ENCODE assay signal across 12 mouse cellular contexts in genomic region chrX:12003539-12003938, GRCm38 (mm10).
DNase-seq lines count a peak whose midpoint lies in the region; ATAC-seq and TF ChIP-seq lines count a peak whose summit lies in the region.
"Had no signal": no experiment of that assay in that cellular context is flagged by ENCODE, and none has a peak within 500 bp of the region (broad histone marks: within the 10 kb centered on the region; RNA-seq: fewer than 3 reads in every experiment).

No protein-coding gene starts in this region.

- WGBS in heart, embryonic 16.5 days = 5% methylated on average over 1 of the region's 1 CpGs
- 10% methylated on average over 1 of the region's 1 CpGs for WGBS in embryonic facial prominence, embryonic 15.5 days
- 7% methylated on average over 1 of the region's 1 CpGs for WGBS in liver, embryonic 14.5 days (ENCODE audit: insufficient replicate concordance)

- no peaks in the 10 kb centered on the region for H3K9me3 ChIP-seq in heart, embryonic 16.5 days (replicated peaks; ENCODE audit: control insufficient read depth, low read length)
- H3K9me3 ChIP-seq in embryonic facial prominence, embryonic 15.5 days (replicated peaks) = no peaks in the 10 kb centered on the region
- H3K9me3 ChIP-seq in liver, embryonic 14.5 days (ENCODE audit: control insufficient read depth, low read length) = no peaks in the 10 kb centered on the region

- peak; percentile 84 for TF ChIP-seq EP300 in liver, embryonic 14.5 days (IDR thresholded peaks at IDR 0.05; ENCODE audit: low read depth)

- H3K27me3 ChIP-seq in heart, embryonic 16.5 days (ENCODE audit: control insufficient read depth, insufficient read depth, low read length) = peaks cover 56% of the 10 kb centered on the region
- H3K27me3 ChIP-seq in embryonic facial prominence, embryonic 15.5 days = peaks cover 80% of the 10 kb centered on the region
- H3K27me3 ChIP-seq in liver, embryonic 14.5 days (ENCODE audit: control insufficient read depth, insufficient read depth, low read length) = peaks cover 3% of the 10 kb centered on the region; the same call in 1 of the 2 replicates

- peak overlapping the region; percentile 7 for H3K27ac ChIP-seq in heart, embryonic 16.5 days (ENCODE audit: low read length)
- H3K27ac ChIP-seq in embryonic facial prominence, embryonic 15.5 days (replicated peaks) = 0 out of 2 replicates have a peak overlapping the region, but pooled peaks have one; percentile 28
- peak overlapping the region; percentile 93 for H3K27ac ChIP-seq in liver, embryonic 14.5 days

- no peak for ATAC-seq in heart, embryonic 16.5 days (replicated peaks; ENCODE audit: extremely low read depth, insufficient read depth, low FRiP score)
- no peak for ATAC-seq in embryonic facial prominence, embryonic 15.5 days (ENCODE audit: insufficient number of reproducible peaks, low FRiP score, low TSS enrichment, low read depth)
- ATAC-seq in liver, embryonic 14.5 days (ENCODE audit: insufficient read depth) = peak; percentile 49

- H3K36me3 ChIP-seq in heart, embryonic 16.5 days (ENCODE audit: control insufficient read depth, insufficient read depth) = no peaks in the 10 kb centered on the region
- no peaks in the 10 kb centered on the region for H3K36me3 ChIP-seq in embryonic facial prominence, embryonic 15.5 days
- H3K36me3 ChIP-seq in liver, embryonic 14.5 days (replicated peaks; ENCODE audit: control insufficient read depth, insufficient read depth, low read depth) = no peaks in the 10 kb centered on the region

- intact Hi-C loops in heart, postnatal 36 days (cut with DNase I) = loop anchor here (5.0 to 10.0 kb wide), 3 partner anchors 339 to 581 kb away; no protein-coding TSS in a partner anchor

- H3K9ac ChIP-seq in heart, embryonic 16.5 days (ENCODE audit: low read length) = no peak overlapping the region
- no peak overlapping the region for H3K9ac ChIP-seq in embryonic facial prominence, embryonic 15.5 days
- peak overlapping the region; percentile 80 for H3K9ac ChIP-seq in liver, embryonic 14.5 days (replicated peaks)

- H3K4me3 ChIP-seq in heart, embryonic 16.5 days (ENCODE audit: low read length) = no peak overlapping the region
- H3K4me3 ChIP-seq in embryonic facial prominence, embryonic 15.5 days (replicated peaks) = no peak overlapping the region
- H3K4me3 ChIP-seq in liver, embryonic 14.5 days (ENCODE audit: insufficient read depth in 1 of 2, low read depth in 2 of 2, low read length in 2 of 2) = peak overlapping the region; percentile 48 to 56

- TF ChIP-seq CTCF in liver, embryonic 14.5 days (IDR thresholded peaks at IDR 0.05; ENCODE audit: low read depth) = no peak

- no peak overlapping the region for H3K4me2 ChIP-seq in heart, embryonic 16.5 days (ENCODE audit: low read depth, low read length)
- H3K4me2 ChIP-seq in embryonic facial prominence, embryonic 15.5 days (replicated peaks) = no peak overlapping the region
- peak overlapping the region; percentile 81 for H3K4me2 ChIP-seq in liver, embryonic 14.5 days (ENCODE audit: low read depth)

- no peak for DNase-seq in heart, postnatal 36 days
- peak; percentile 94 for DNase-seq in MEL-GATA-1-ER (ENCODE audit: extremely low read depth, low read depth)
- DNase-seq in liver, embryonic 14.5 days (ENCODE audit: low read depth in 3 of 3, low spot score in 3 of 3) = peak; percentile 68 to 73 (median 70)
- no peak for DNase-seq in kidney, postnatal 25 days
- DNase-seq in left cerebral cortex, adult 9 months (ENCODE audit: low spot score in 2 of 2) = no peak
- no peak for DNase-seq in spleen, postnatal 14 days (ENCODE audit: low spot score in 2 of 2)
- DNase-seq: cerebellum, adult 2 months; heart, postnatal 4 days; kidney, adult 11 months; lung, adult 18-20 months had no signal

- peaks cover 21% of the 10 kb centered on the region for H3K4me1 ChIP-seq in heart, embryonic 16.5 days (ENCODE audit: control insufficient read depth, insufficient read depth, low read length)
- H3K4me1 ChIP-seq in embryonic facial prominence, embryonic 15.5 days = peaks cover 56% of the 10 kb centered on the region
- peaks cover 18 to 37% of the 10 kb centered on the region in 2 experiments for H3K4me1 ChIP-seq in liver, embryonic 14.5 days (replicated peaks; ENCODE audit: control insufficient read depth in 2 of 2, insufficient read depth in 2 of 2, low read length in 1 of 2)

Comparison
In these comparisons a context has a peak if more than half of its experiments do, and no peak if none do; other contexts are left out.
1. H3K27ac ChIP-seq: peak in every context shown above with its lines; median percentile 93 in liver, embryonic 14.5 days; 28 in embryonic facial prominence, embryonic 15.5 days; 7 in heart, embryonic 16.5 days.
2. H3K4me3 ChIP-seq: peak in liver, embryonic 14.5 days (2 of 2); none in heart, embryonic 16.5 days (single experiment) and embryonic facial prominence, embryonic 15.5 days (single experiment).
3. DNase-seq: peak in MEL-GATA-1-ER (single experiment) and liver, embryonic 14.5 days (3 of 3); none in heart, postnatal 36 days (0 of 2), kidney, postnatal 25 days (0 of 2), left cerebral cortex, adult 9 months (0 of 2) and spleen, postnatal 14 days (0 of 2).